Mouse (Mus musculus) cerebellum, adult 9-11 months (tissue): ENCODE measurements around the gene Thada.

Experiments
- DNase-seq: peaks from one replicate; pipeline ENCODE4 v3.0.0; 2022

Thada gene

DNA sequence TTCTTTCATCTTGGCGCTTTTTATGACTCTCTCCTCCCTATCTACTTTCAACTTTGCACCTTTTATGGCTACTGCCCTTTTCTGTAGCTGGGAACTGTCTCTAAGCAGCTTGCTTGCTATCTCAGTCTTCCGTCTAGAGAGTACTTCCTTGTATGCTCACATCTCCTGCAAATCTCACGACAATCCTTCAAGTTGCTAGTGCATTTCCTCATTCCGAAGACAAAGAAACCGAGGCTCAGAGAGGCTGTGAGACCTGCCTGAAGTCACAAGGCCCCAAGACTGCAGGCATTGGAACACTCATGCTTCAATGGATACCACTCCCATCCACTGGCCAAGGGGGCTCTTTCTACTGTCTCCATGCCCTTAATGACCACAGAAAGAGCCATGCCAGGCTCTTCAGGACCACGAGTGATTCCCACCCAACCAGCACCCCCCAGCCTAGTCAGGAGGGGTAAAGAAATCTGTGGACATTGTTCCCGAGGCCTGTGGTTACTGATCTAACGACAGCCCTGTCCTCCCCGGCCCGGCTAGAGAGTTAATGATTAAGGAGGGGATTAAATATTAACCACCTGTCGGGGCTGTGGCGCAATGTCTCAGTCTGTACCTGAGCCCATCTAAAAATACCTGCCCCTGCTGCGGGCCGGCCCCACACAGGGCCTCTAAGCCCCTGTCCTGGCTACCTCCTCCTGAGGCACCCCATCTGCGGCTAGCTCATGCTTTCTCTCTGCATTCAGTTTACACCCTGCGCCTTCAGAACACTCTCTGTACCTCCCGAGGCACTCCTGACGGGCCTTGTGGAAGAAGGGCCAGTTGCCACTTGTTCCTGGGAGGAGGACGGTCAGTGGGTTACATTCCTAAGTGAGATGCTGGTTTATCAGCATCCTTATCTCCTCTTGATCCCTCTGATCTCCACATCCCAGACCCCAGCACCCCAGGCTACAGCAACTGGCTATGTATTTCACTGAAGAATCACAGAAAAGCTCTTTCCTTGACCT, 309.0 kb downstream of the Thada start:
- DNase-seq: no peak

DNA sequence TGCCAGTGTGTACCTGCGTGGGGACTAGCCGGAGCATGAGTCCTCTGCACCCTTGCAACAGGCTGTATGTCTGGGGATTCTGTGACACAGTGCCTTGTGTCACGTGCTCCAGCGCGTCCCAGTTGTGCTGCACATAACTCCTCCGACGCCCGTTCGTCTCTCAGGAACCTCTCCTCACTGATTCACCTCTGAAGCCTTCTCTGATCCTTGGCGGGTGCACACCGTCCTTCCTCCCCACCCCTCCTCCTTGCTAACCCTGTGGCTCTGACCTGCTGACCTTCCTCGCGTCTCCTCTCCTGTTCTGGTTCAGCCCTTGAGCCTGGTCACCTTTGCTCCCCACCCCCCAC, 309.8 kb downstream of the Thada start:
- DNase-seq: no peak

DNA sequence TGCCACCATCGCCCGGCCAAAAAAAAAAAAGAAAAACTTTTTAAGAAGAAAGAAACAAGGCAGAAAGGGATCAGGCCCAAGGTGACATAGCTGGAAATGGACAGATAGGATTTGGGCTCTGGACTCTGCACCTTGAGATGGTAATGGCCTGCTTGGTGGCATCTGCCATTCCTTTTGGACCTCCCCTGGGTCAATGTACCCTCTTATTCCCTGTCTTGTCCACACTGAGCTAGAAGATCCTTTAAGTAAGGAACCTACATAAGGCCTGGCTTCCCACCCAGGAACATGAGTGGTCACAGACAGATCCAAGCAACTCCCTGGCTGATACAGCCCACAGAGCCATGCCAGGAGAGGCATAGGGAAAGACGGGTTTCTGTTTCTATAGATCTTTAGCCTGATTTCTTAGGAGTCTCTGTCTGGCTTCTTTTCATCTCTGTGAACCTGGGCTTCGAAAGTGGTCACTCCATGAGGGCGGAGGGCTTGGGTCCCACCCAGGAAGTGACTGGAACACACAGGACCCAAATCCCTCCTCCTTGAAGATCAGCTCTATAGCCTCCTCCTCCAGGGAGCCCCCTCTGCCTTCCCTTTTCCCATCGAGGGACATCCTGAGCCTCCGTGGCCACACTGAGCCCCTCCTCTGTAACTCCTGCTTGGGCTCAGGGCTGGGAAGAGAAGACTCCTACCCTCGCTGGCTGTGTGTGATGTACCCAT, 310.3 kb downstream of the Thada start:
- no peak for DNase-seq

DNA sequence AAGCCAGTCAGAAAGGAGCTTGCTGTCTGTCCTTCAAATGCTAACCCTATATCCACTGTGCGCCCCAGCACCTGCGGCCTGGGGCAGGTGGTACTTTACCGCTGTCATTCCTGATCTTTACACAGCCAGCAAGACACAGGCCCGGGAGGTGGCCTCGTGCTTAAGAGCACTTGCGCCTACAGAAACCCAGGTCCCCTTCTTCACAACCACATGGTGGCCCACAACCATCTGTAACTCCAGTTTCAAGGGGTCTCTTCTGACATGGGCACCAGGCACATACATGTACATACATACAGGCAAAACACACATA, 311.0 kb downstream of the Thada start:
- DNase-seq: no peak

DNA sequence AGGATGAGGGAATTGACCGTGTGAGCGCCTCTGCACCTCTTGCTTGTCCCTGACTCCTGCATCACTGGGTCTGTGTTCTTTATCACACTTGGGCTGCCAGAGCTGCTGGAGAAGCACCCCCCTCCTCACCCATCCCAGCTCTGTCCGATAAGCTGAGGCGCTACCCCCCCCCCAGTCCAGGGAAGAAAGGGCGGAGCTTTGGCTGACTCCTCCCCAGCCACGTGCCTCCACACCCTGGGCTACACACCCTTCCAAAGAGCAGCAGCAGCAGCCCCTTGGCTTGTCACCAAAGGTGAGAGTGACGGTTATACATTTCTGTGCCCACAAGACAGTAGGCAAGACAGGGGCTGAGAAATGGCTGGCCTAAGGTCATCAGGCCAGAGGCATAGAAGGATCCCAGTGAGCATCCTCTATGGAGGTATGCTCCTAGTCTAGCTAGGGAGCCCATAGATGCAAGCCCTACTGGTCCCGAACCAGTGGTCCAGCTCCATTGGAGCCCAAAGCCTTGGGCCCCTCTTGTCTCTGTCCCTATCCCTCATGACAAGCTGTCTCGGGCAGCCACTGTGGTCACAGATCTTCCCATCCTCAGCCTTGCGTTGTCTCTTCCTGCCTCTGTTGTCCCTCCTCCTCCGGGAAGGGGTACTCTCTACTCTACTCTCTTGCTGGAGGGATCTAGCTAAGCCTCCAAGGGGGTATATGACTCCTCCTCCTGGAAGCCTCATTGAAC, 311.5 kb downstream of the Thada start:
- DNase-seq: no peak

DNA sequence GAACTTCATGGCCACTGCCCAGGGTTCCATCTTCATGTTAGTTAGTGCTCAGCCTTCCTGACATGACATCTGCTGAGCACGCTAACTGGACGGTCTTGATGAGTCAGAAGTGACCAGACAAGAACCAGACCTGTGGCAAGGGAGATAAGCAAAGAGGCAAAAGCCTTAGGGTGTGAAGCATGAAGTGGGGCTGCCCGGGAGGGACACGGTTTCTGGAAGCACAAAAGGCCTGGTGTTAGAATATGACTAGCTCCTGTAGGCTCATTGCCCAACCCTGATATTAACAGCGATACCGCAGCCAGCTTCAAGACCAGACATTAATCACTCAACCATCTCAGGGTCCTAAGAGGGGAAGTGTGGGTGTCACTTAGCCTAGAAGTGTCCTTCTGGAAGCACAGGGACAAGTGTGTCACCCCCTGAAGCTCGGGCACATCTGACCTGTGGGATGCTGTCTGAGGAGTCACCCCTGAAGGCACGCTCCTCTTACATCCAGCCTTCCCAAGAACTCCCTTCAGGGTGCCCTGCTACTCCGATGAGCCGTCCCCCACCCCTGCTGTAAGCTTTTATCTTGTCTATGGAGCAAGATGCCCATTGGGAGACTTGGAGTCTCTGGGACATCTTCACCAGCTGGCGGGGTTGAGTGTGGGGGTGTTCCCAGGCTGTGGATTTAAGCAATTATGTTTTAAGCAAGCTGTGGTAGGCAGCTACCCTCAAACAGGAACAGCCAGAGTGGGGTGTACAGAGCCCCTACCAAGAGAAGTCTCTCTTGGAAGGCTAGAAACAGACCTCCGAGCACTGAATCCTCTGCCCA, 312.8 kb downstream of the Thada start:
- no peak for DNase-seq

DNA sequence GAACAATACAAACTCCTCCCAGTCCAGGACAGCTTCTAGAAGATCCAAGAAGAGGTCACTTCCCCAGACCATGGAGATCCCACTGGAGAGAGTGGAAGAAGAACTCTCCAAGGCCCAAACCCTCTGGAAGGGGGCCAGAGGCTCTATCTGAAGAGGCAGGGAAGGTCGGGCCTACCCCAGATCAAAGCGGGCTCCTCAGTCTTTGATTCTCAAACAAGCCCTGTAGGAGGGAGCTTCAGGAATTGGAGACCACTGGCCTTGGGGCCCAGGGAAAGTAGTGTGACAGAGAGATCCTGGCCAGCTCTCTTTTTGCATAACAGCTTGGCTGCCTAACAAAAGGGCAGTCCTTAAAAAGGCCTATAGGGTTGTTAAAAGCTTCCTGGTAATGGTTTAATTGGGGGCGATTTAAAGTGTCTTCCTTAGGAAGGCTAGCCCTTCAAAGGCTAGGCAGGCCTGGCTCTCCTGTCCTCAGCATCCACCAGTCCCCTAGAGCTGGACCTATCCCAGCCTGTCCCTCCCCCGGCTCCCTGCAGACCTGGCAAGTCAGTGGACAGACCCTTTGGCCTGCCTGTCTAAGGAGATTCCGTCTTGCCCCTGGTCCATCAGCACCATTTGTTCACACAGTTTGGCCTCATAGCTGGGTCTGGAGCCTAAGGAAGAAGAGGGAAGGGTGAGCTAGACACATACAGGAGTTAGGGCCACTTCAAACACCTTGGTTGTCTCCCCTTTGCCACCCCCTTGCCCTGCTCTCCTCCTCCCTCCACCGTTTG, 313.6 kb downstream of the Thada start:
- DNase-seq: no peak

DNA sequence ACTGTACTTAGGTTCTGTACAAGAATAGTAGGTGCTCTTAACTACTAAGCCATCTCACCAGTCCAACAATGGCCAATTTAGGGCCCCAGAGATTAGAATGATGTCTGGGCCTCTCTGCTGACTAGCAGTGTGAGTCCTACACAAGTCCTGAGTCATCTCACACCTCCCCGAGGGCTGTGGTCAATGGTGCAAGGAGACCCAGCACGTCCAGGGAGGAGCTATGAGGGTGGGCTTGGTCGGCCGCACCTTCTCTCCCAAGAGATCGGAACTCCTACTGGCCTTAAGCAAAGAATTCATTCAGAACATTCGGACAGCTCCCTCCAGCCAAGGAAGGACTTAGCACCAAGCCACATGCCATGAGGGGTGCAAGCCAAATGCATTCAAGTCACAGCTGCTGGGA, 314.7 kb downstream of the Thada start:
- no peak for DNase-seq

DNA sequence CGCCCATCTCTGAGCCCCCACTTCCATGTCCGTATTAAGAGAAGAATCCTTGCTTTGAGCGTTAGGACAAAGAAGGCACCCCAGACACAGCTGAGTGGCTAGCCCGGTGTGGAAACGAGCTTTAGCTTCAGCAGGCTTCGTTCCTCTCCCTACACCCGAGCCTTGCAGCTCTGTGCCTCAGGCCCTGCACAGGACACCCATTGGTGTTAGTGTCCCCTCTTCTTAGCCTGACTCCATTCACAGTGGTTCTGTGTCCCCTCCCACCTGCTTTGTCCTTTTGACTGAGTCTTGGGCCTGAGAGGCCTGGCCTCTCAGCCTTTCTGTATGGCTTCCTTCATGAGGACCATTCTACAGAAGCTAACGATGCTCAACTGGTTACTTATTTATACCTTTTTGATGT, 315.7 kb downstream of the Thada start:
- no peak for DNase-seq

DNA sequence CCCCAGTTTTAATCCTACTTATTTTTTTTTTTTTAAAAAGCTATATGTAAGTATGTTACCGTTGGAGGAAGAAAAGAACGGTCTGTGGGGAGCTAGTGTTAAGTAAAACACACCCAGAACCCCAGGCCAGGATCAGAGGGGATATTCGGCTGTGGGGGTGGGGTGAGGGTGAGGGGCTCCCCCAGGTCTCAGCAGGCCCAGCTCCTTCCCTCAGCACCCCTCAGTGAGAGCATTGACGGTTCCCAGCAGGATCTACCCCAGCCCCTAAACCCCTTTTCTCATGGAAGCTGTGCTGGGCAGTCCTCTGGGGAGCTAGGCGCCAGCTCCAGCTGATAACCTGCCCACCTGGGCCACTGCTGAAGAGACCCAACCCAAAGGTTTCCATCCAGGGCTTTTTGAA, 316.4 kb downstream of the Thada start:
- DNase-seq: no peak

DNA sequence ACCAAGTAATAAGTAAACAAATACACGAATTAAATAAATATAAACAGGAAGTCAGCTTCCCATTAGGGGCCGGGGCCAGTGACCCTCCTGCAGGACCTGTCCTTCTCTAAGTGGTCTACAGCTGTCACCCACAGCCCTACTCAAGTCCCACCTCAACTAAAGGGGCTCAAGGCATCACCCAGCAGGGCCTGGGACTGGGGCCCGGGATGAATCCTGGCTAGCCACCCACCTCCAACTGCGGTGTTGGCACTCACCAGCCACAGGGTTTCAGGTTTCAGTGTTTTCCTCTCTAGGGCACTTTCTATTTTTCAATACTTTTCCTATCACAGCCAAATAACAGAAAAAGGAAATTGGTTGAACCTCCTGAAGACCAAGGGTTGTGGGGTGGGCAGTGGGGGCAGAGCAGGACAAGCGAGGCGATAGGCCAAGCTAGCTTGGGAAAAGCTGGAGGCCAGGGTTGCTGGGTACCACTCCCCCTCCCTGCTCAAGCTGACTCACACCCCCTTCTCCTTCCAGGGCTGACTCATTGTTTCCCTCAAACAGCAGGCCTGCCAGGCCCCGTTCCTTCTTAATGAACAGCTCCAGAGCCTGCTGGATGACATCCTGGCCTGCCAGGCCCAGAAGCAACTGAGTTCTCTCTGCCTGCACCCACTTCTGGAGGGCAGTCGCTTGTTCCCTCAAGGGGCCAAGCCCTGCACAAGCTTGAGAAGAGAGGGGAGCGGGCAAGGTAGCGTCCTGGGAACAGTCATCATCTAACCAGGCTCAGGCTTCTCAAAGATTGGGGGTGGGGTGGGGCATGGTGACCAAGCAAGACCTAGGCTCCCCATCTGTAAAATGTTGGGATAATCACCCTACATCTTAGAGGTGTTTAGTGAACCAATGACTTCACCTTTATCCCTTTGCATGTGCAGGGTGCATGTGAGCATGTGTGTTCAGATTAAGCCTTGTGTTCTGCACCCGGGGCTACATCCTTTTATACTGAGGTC, 317.2 kb downstream of the Thada start:
- peak; percentile 75 for DNase-seq

DNA sequence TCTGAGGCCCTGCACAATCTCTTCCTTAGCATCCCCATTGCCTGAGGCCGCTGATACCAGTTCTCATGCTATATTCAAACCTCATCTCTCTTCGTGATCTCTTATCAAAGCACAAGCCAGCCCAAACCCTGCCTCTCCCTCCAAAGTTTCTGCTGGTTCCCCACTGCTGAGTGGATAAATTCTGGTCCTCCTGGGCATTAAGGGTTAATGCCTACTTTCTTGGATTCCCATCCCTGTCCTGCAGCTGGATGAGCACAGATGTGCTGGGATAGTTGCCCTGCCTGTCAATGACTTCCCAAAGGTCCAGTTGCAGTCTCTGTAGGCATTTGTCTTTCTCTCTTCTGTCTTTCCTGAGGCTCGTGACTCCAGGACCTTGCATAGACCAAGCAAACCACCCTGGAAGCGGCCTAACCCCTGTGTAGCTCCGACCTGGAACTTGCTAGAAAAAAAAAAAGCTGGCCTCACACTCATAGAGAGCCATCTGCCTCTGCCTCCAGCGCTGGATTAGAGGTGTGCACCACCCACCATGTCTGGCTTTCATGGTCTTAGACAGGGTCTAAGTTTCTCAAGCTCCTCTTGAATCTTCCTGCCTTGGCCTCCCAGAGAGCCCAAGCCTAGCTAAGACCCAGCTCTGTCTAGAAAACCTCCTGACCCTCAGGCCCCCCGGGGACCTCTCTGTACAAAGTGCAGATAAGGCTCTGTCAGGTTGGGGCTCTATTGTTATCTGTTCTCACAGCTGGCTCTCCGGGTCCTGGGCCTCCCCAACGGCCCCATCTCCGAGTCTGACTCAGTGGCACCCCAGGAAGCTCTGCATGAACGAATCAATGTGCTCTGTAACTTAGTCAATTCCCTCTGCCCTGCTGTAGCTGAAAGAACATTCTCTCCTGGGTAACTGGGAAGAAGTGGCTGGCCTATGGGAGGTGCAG, 318.6 kb downstream of the Thada start:
- DNase-seq: no peak

DNA sequence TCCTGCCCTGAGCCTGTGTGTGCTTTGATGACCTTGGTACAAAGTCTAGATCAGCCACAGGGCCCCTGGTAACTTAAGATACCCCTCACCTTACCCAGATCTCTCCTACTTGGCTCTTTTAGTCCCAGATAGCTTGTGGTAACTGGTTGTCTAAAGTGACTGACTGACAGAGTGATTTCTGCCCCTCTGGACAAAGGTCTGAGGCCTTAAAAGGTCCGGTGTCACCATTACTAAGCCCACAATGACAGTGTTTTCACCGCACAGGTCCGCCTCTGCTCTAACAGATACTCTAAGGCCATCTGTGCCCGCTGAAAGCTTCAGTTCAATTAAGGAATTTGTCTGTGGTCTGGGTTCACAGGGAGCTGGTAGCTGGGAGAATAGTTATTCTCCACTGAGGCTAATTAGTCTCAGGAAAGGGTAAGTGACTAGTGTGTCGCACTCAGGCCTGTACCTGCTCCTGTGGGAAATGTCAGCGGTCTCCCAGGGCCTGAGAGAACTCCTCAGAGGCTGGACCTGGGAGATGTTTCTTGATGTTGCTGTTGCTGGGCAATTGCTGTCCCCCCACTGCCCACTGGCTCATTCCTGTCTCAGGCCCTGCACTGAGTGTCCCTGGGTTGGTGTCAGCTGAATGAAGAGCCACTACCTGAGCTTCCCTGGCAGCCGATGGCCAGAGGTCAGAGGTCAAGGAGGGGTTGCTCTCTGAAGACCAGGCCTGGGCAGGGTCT, 319.4 kb downstream of the Thada start:
- no peak for DNase-seq

DNA sequence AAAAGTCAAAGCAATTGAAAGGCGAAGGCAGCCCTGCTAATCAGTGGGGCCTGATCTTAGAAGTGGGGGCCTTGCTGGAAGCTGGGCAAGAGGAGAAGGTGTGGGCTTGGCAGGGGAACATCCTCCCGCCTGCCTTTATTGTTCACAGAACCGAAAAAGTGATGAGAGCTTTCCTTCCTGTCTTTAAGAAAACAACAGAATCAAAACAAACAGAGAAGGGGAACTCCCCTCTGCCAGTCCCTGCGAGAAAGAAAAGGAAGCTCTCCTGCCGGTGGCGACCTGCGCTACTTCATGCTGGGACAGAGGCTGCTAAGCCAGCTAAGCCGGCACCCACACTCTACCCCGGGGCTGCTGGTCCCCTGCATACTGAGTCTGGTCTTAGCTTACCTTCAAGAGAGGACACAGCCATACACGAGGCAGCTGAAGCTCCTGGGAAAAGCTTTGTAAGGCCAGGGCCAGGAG, 320.1 kb downstream of the Thada start:
- DNase-seq: no peak

DNA sequence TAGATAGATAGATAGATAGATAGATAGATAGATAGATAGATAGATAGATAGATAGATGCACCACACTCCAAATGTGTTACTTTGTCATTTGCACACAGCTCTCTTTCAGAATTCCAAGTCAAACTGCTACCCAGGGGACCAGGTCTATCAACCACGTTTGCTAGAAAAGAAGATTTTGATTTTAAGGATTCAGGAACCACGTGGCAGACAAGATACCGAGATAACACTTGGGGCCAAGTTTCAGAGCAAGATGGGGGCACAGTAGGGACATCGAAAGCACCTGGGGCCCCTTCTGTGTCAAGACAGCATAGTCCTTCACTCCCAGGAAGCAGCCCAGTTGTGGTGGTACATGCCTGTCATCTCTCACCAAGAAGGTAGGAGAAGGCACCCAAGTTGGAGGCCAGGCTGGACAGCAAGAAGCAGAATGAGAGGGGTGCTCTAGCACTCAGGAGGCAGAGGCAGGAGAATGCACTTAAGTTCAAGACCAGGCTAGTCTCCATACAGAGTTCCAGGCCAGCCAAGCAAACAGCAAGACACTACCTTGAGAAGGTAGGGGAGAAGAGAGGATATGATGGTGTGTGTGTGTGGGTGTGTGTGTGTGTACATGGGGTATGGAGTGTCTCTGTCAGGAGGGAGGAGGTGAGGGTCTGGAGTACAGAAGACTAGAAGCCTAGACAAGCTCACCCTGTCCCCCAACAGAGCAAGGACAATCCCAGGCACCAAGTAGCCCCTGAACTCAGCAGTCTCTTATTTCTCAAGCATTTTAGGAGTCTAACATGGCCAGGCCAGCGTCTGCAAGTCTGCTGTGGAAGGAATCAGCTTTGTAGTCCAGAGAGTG, 321.0 kb downstream of the Thada start:
- DNase-seq: no peak

DNA sequence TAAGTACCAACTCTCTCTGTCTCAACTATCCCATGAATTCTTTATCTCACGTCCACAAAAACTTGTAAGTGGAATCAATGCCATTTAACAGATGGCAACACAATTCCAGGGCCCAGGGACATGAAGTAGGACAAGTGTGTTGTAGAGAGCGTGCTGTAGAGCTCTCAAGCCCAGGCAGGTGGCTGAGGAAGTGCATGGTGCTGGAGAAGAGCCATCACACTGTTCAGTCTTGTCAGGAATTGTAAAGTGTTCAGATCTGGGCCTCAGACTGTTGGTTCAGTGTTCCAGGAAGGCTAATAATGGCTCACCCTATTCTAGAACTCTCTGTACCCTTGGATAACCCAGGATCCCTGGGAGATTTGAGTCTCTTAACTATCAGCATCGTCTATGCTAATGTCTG, 321.9 kb downstream of the Thada start:
- no peak for DNase-seq

DNA sequence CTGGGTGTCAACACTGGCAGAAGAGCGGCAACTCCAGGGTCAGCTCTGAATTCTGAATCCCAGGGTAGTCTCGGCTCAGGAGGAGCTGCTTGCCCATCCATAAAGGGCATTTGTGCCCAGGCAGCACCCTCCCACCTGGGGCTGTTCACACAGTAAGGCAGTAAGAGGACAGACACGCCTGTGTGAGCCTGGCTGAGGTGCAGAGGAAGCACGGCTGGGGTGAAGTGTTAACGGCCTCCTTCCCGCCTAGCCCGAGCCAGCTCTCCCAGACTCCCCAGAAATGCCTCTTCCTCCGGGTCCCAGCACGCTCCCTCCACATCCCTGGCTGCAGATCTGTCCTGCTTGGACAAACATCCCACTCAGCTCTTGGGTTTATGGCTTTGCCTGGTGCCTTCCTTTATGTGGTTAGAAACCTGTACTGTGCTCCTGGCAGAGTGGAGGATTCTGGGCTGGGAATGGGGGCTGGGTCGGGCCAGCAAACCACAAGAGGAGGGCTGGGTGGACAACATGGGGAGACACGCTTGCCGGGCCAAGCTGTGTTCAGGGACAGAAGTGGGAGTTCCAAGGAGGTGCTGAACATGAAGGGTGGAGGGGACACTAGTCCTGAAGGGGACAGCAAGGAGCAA, 322.7 kb downstream of the Thada start:
- DNase-seq: no peak
